Mouse (Mus musculus): ENCODE data around the gene Kif21a. TPM values are rescaled to one million over a fixed set of nuclear protein-coding genes. Genes with fewer than 3 reads are reported as not detected.

The Kif21a gene
- polyA plus RNA-seq, 1 experiment from 2014 or later, result 9.8 TPM

DNA sequence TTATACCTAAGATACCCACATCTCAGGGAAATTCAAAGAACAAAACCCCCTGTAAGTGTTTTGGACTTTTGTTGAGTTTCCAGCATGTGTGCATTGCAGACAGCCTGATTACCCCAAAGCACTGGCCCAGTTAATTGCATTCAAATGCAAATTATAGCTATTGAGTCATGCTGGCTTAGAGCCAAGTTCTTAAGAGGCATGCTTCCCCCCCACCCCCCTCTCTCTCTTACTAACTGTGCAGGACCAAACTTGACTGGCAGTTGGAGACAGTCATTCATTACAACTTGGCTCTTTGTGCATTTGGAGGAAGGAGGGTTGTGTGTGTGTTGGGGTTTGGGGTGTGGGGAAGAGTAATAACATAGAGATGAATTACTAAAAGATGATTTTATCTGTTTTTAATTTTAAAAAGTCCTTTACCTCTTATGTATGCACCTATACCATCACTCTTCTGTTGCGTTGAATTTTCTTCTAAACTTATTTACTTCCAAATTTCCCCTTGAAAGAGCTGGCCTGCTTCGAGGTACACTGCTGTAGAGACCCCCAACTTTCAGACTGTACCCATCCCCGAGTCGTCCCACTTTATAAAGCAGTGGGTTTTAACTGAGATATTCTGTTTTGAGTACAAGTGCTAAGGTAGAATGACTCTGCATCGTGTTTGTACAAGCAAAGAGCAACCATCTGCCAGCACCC is 6.6 kb upstream of the Kif21a start:
- peak; percentile 54; the same call in 1 of the 2 replicates for ATAC-seq (ENCODE audit: low FRiP score, low TSS enrichment)
- 61% methylated on average over 5 of the region's 5 CpGs for WGBS

DNA sequence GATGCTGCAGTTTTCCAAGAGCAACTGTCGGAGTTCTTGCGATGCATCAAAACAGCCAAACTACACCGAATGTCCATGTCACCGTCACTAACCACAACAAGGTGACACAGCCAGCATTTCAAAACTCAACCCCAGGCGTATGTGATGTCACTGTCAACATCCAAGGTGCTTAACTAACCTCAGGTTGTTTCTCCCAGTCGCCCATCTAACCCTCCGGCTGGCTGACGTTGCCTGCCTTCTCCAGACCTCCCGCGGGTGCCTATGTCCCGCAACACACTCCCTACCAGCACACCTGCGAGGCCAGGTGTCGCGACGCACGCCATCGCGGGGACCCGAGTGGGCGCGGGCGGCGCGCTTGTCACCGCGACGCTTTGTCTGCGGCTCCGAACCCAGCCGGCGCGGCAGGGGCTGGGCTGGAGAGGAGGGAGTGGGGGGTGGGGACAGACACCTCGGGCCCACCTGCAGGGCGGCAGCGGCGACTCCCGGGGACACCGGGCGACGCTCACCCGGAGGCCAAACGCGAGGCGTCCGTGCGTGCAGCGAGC is 725 bp downstream of the Kif21a start:
- H3K4me3 ChIP-seq (ENCODE audit: low read length), result peak overlapping the region; percentile 91
- peak; percentile 65 for ATAC-seq (ENCODE audit: low FRiP score, low TSS enrichment)
- H3K4me2 ChIP-seq (replicated peaks; ENCODE audit: low read depth, low read length), result peak overlapping the region; percentile 100
- no peaks in the 10 kb centered on the region for H3K36me3 ChIP-seq (ENCODE audit: insufficient read depth, low read length)
- H3K9me3 ChIP-seq (ENCODE audit: low read length), result no peaks in the 10 kb centered on the region
- peak overlapping the region; percentile 89 for H3K9ac ChIP-seq (replicated peaks; ENCODE audit: low read length)
- peaks cover 8% of the 10 kb centered on the region; the same call in 1 of the 2 replicates for H3K4me1 ChIP-seq (ENCODE audit: insufficient read depth, low read length)
- peak overlapping the region; percentile 90 for H3K27ac ChIP-seq (ENCODE audit: low read length)
- H3K27me3 ChIP-seq (ENCODE audit: insufficient read depth, low read length), result no peaks in the 10 kb centered on the region
- 1% methylated on average over 40 of the region's 47 CpGs for WGBS

More for the DNA sequence above, 6.6 kb upstream of the Kif21a start:
- Histone ChIP-seq H3K4me3 (ENCODE audit: low read length) (no peak overlapping the region), H3K27ac (ENCODE audit: low read length) (no peak overlapping the region), H3K27me3 (ENCODE audit: insufficient read depth, low read length) (no peaks in the 10 kb centered on the region), H3K9me3 (ENCODE audit: low read length) (peaks cover 4% of the 10 kb centered on the region; the same call in 1 of the 2 replicates), H3K36me3 (ENCODE audit: insufficient read depth, low read length) (no peaks in the 10 kb centered on the region), H3K4me2 (replicated peaks; ENCODE audit: low read depth, low read length) (no peak overlapping the region), H3K9ac (replicated peaks; ENCODE audit: low read length) (no peak overlapping the region), H3K4me1 (ENCODE audit: insufficient read depth, low read length) (no peaks in the 10 kb centered on the region)

DNA sequence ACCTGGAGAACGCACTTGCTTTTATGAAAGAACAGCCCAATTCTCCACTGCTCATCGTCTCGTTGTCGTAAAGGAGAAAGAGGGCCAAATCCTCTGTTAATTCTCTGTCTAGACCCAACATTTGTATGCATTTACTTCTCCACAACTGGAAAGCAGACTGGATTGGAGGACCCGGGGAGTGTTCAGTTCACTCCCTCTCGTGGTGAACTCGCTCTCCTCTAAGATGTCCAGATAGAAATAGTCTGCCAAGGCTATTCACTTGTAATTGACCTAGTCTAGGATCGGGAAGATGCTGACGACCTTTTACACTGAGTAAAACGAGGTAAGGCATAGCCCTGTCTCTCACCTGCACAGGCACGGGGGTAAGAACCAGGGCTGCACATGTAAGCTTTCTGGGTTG is 2.1 kb downstream of the Kif21a start:
- no peak overlapping the region for H3K4me2 ChIP-seq (replicated peaks; ENCODE audit: low read depth, low read length)
- H3K27ac ChIP-seq (ENCODE audit: low read length), result no peak overlapping the region
- H3K27me3 ChIP-seq (ENCODE audit: insufficient read depth, low read length), result no peaks in the 10 kb centered on the region
- H3K4me1 ChIP-seq (ENCODE audit: insufficient read depth, low read length), result peaks cover 8% of the 10 kb centered on the region; the same call in 1 of the 2 replicates
- H3K9ac ChIP-seq (replicated peaks; ENCODE audit: low read length), result no peak overlapping the region
- ATAC-seq (ENCODE audit: low FRiP score, low TSS enrichment), result no peak
- no peaks in the 10 kb centered on the region for H3K9me3 ChIP-seq (ENCODE audit: low read length)
- 87% methylated on average over 11 of the region's 11 CpGs for WGBS
- H3K36me3 ChIP-seq (ENCODE audit: insufficient read depth, low read length), result no peaks in the 10 kb centered on the region
- H3K4me3 ChIP-seq (ENCODE audit: low read length), result no peak overlapping the region

DNA sequence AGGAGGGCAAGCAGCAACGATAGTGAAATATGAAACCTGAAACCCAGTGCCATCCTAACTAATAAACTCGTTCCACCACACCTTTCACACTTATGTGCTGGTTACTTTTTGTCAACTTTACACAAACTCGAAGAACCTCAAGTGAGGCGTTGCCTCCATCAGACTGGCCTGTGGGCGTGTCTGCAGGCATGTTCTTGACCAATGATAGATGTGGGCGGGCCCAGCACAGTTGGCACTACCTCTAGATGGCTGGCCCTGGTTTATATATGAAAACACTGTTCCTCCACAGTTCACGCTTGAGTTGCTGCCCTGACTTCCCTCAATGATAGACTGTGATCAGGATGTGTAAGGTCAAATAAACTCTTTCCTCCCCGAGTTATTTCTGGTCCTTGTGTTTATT is 3.2 kb downstream of the Kif21a start:
- Histone ChIP-seq H3K36me3 (ENCODE audit: insufficient read depth, low read length) (no peaks in the 10 kb centered on the region), H3K27me3 (ENCODE audit: insufficient read depth, low read length) (no peaks in the 10 kb centered on the region), H3K9ac (replicated peaks; ENCODE audit: low read length) (no peak overlapping the region), H3K4me1 (ENCODE audit: insufficient read depth, low read length) (peaks cover 8% of the 10 kb centered on the region; the same call in 1 of the 2 replicates), H3K4me3 (ENCODE audit: low read length) (no peak overlapping the region), H3K4me2 (replicated peaks; ENCODE audit: low read depth, low read length) (no peak overlapping the region), H3K27ac (ENCODE audit: low read length) (no peak overlapping the region), H3K9me3 (ENCODE audit: low read length) (no peaks in the 10 kb centered on the region)
- WGBS, result 60% methylated on average over 8 of the region's 8 CpGs
- peak; percentile 33; the same call in 1 of the 2 replicates for ATAC-seq (ENCODE audit: low FRiP score, low TSS enrichment)

DNA sequence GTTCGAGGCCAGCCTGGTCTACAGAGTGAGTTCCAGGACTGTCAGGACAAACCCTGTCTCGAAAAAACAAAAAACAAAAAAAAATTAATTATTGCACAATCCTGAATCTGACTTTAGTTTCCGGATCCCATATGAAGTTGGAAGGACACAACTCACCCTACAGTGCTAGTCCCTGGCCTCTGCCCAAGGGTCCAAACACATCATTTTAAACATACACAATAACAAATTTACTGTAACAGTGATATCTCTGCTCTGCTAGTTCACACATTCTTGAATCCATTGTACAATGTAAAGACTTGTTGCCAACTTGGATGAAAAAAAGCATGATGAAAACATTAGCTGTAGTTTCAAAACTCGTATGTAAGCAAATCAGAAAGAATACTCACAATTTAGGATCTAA is 6.5 kb downstream of the Kif21a start:
- Histone ChIP-seq H3K4me3 (ENCODE audit: low read length) (no peak overlapping the region), H3K27me3 (ENCODE audit: insufficient read depth, low read length) (no peaks in the 10 kb centered on the region), H3K27ac (ENCODE audit: low read length) (no peak overlapping the region), H3K4me1 (ENCODE audit: insufficient read depth, low read length) (peaks cover 3% of the 10 kb centered on the region; the same call in 1 of the 2 replicates), H3K36me3 (ENCODE audit: insufficient read depth, low read length) (no peaks in the 10 kb centered on the region), H3K4me2 (replicated peaks; ENCODE audit: low read depth, low read length) (no peak overlapping the region), H3K9me3 (ENCODE audit: low read length) (no peaks in the 10 kb centered on the region), H3K9ac (replicated peaks; ENCODE audit: low read length) (no peak overlapping the region)
- 87% methylated on average over 4 of the region's 4 CpGs for WGBS
- ATAC-seq (ENCODE audit: low FRiP score, low TSS enrichment), result no peak

DNA sequence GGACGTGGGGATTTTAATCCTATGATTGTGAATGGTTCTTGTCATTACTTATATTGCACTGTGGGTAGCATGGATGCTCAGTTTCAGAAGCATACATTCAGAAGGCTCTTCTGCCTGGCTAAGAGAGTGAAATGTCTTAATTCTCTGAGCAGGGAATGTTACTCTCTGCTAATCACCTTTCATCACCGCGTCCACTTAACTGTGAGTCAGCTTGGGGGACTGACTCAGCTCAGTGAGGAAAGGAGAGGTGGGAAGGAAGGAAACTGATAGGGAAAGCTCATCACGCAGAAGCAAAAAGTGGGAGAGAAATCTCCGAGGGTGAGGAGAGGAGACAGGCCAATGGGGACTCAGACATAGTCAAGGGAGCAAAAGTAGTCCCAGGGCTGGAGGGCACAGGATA is 10.9 kb downstream of the Kif21a start:
- Histone ChIP-seq H3K9me3 (ENCODE audit: low read length) (no peaks in the 10 kb centered on the region), H3K4me2 (replicated peaks; ENCODE audit: low read depth, low read length) (no peak overlapping the region), H3K36me3 (ENCODE audit: insufficient read depth, low read length) (no peaks in the 10 kb centered on the region), H3K4me1 (ENCODE audit: insufficient read depth, low read length) (no peaks in the 10 kb centered on the region), H3K9ac (replicated peaks; ENCODE audit: low read length) (no peak overlapping the region), H3K27ac (ENCODE audit: low read length) (no peak overlapping the region), H3K27me3 (ENCODE audit: insufficient read depth, low read length) (no peaks in the 10 kb centered on the region), H3K4me3 (ENCODE audit: low read length) (no peak overlapping the region)
- WGBS, result 86% methylated on average over 5 of the region's 5 CpGs
- no peak for ATAC-seq (ENCODE audit: low FRiP score, low TSS enrichment)

DNA sequence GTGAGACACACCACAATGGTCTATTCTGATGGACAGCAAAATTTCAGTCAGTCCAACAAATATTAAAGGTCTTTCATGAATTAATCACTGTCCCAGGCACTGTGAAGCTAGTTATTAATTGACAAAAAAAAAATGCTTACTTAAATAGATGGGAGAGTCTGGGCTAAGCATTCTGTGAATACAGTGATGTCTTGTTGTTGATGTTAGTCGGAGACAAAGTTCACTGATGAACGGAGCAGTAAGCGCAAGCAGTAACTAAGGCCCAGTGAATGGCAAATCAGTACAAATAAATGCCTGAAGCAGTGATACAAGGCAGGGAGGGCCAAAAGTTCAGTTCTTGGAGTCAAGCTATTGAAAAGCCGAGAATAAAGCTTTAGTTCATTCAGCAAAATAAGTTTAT is 15.7 kb downstream of the Kif21a start:
- Histone ChIP-seq H3K27ac (ENCODE audit: low read length) (no peak overlapping the region), H3K36me3 (ENCODE audit: insufficient read depth, low read length) (no peaks in the 10 kb centered on the region; the same call in 1 of the 2 replicates), H3K4me2 (replicated peaks; ENCODE audit: low read depth, low read length) (no peak overlapping the region), H3K4me3 (ENCODE audit: low read length) (no peak overlapping the region), H3K9me3 (ENCODE audit: low read length) (peaks cover 8% of the 10 kb centered on the region; the same call in 1 of the 2 replicates), H3K9ac (replicated peaks; ENCODE audit: low read length) (no peak overlapping the region), H3K4me1 (ENCODE audit: insufficient read depth, low read length) (no peaks in the 10 kb centered on the region), H3K27me3 (ENCODE audit: insufficient read depth, low read length) (no peaks in the 10 kb centered on the region)
- WGBS, result 78% methylated on average over 4 of the region's 4 CpGs
- ATAC-seq (ENCODE audit: low FRiP score, low TSS enrichment), result no peak

DNA sequence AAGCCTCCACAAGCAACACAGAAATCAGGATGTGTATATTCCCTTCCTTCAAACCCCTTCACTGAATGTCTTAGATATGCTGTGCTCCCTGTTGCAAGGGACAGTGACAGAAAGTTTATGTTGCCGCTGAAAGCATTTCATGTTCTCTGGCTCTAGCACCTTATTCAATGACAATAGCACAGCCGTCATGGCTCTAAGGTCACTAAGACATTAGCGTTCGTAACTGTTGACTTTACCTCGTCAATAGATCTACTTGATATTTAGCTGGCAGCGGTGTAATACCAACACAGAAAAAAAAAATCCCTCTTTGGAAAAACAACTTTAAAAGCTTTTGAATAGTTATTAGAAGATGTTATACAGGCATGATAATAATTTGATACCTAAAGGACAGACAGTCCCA is 16.2 kb downstream of the Kif21a start:
- H3K27me3 ChIP-seq (ENCODE audit: insufficient read depth, low read length), result no peaks in the 10 kb centered on the region
- H3K9ac ChIP-seq (replicated peaks; ENCODE audit: low read length), result no peak overlapping the region
- H3K9me3 ChIP-seq (ENCODE audit: low read length), result peaks cover 8% of the 10 kb centered on the region; the same call in 1 of the 2 replicates
- no peak overlapping the region for H3K4me3 ChIP-seq (ENCODE audit: low read length)
- ATAC-seq (ENCODE audit: low FRiP score, low TSS enrichment), result no peak
- no peak overlapping the region for H3K27ac ChIP-seq (ENCODE audit: low read length)
- no peaks in the 10 kb centered on the region for H3K4me1 ChIP-seq (ENCODE audit: insufficient read depth, low read length)
- no peaks in the 10 kb centered on the region; the same call in 1 of the 2 replicates for H3K36me3 ChIP-seq (ENCODE audit: insufficient read depth, low read length)
- H3K4me2 ChIP-seq (replicated peaks; ENCODE audit: low read depth, low read length), result no peak overlapping the region
- 82% methylated on average over 6 of the region's 6 CpGs for WGBS

DNA sequence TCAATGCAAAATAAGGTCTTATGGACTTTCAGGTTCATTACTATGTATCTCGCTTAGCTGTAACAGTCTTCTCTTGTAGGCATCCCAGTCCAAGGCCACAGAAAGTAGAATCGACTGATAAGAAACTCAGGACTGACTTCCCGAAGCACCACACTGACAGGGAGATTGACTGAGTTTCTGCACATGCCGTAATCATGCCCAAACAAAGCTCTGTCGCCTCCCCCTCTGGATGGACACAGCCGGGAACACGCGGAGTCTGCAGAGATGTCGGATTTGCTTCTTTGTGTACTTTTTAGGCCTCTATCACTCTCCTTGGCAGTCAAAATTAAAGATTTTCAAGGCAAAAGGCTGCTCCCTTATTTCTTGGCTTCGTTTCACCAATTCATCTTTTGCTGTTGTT is 20.8 kb downstream of the Kif21a start:
- Histone ChIP-seq H3K9ac (replicated peaks; ENCODE audit: low read length) (no peak overlapping the region), H3K27ac (ENCODE audit: low read length) (no peak overlapping the region), H3K4me3 (ENCODE audit: low read length) (no peak overlapping the region), H3K4me1 (ENCODE audit: insufficient read depth, low read length) (no peaks in the 10 kb centered on the region), H3K4me2 (replicated peaks; ENCODE audit: low read depth, low read length) (no peak overlapping the region), H3K36me3 (ENCODE audit: insufficient read depth, low read length) (no peaks in the 10 kb centered on the region; the same call in 1 of the 2 replicates), H3K27me3 (ENCODE audit: insufficient read depth, low read length) (no peaks in the 10 kb centered on the region), H3K9me3 (ENCODE audit: low read length) (peaks cover 8% of the 10 kb centered on the region; the same call in 1 of the 2 replicates)
- ATAC-seq (ENCODE audit: low FRiP score, low TSS enrichment), result no peak
- 89% methylated on average over 10 of the region's 10 CpGs for WGBS

DNA sequence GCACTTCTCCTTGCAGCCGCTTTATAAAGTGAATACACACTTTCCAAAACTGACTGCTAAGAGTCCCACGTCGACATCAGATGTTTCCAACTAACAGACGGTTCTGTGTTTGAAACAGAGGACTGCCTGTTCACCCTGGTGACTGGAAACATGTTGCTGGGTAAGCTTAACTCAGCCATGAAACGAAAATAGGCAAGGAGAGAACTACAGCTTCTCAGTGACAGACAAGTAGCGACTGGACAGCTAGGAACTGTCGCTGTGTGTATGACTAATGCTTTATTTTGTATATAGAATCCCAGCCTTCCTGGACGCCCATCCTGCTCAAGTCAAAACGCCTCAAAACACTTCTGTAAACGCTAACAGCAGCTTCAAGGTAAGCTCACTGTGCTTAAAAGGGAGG is 21.3 kb downstream of the Kif21a start:
- no peak overlapping the region for H3K27ac ChIP-seq (ENCODE audit: low read length)
- no peak for ATAC-seq (ENCODE audit: low FRiP score, low TSS enrichment)
- H3K4me3 ChIP-seq (ENCODE audit: low read length), result no peak overlapping the region
- WGBS, result 81% methylated on average over 10 of the region's 10 CpGs
- no peak overlapping the region for H3K9ac ChIP-seq (replicated peaks; ENCODE audit: low read length)
- H3K4me2 ChIP-seq (replicated peaks; ENCODE audit: low read depth, low read length), result no peak overlapping the region
- no peaks in the 10 kb centered on the region for H3K27me3 ChIP-seq (ENCODE audit: insufficient read depth, low read length)
- H3K36me3 ChIP-seq (ENCODE audit: insufficient read depth, low read length), result no peaks in the 10 kb centered on the region; the same call in 1 of the 2 replicates
- peaks cover 8% of the 10 kb centered on the region; the same call in 1 of the 2 replicates for H3K9me3 ChIP-seq (ENCODE audit: low read length)
- no peaks in the 10 kb centered on the region for H3K4me1 ChIP-seq (ENCODE audit: insufficient read depth, low read length)
